Mouse (Mus musculus) midbrain, embryonic 11.5 days (tissue): ENCODE results near the gene Sstr4. TPM values are rescaled to one million over a fixed set of nuclear protein-coding genes. Genes with fewer than 3 reads are reported as not detected.

Experiments used
- ATAC-seq: fragments of 200-750 bp; cut with Nextera tagmentation; 2 replicates; pipeline ENCODE4 v1.8.0; 2017; ENCODE audit warnings: moderate TSS enrichment, moderate library complexity; ENCODE audit not compliant: low FRiP score
- DNase-seq: peaks from one replicate; pipeline ENCODE4 v3.0.0; 2015; ENCODE audit warnings: low spot score; ENCODE audit errors: missing footprints
- H3K27ac ChIP-seq: fragments of 300-500 bp; sonication (generic); 2 replicates; pipeline ENCODE4 v1.5.1; 2014; ENCODE audit warnings: low read depth, low read length
- H3K27me3 ChIP-seq: fragments of 300-500 bp; sonication (generic); 2 replicates; pipeline ENCODE4 v1.6.1; 2014; ENCODE audit warnings: mild to moderate bottlenecking, low read length, moderate library complexity, mixed read lengths; ENCODE audit not compliant: control insufficient read depth, insufficient read depth
- H3K36me3 ChIP-seq: fragments of 300-500 bp; sonication (generic); 2 replicates; pipeline ENCODE4 v1.6.1; 2014; ENCODE audit warnings: mild to moderate bottlenecking, low read length, moderate library complexity, mixed read lengths; ENCODE audit not compliant: control insufficient read depth, insufficient read depth
- H3K4me1 ChIP-seq: fragments of 300-500 bp; sonication (generic); 2 replicates; pipeline ENCODE4 v1.6.1; 2014; ENCODE audit warnings: low read length; ENCODE audit not compliant: control insufficient read depth, insufficient read depth
- H3K4me2 ChIP-seq: fragments of 300-500 bp; sonication (generic); 2 replicates; pipeline ENCODE4 v1.6.1; 2014; ENCODE audit warnings: mild to moderate bottlenecking, moderate library complexity
- H3K4me3 ChIP-seq: fragments of 300-500 bp; sonication (generic); 2 replicates; pipeline ENCODE4 v1.5.1; 2014; ENCODE audit warnings: low read depth, low read length
- H3K9ac ChIP-seq: fragments of 300-500 bp; sonication (generic); 2 replicates; pipeline ENCODE4 v1.6.1; 2014; ENCODE audit warnings: low read length
- H3K9me3 ChIP-seq: fragments of 300-500 bp; sonication (generic); 2 replicates; pipeline ENCODE4 v1.6.1; 2016; ENCODE audit warnings: low read length; ENCODE audit not compliant: control insufficient read depth
- WGBS: fragments of 180-500 bp; shearing (Covaris S2); extraction: QIAGEN DNeasy Blood & Tissue Kit; methylation state at CpG from one replicate; pipeline ENCODE4 v1.1.7; 2014; 5-methylcytosine and 5-hydroxymethylcytosine counted together
- polyA plus RNA-seq: library from polyadenylated mRNA; unstranded; fragments of >200 nt; fragmentation: Nextera tagmentation; extraction: Ambion mirVana; gene quantifications from 2 replicates; pipeline ENCODE4 v1.2.1, GENCODE M21; 2014

Sstr4 gene
- polyA plus RNA-seq, 1 experiment from 2014 or later = 1.4 TPM

GRCm38 (mm10) chr2:148436285-148436684, 41.1 kb downstream of the Sstr4 start:
- Histone ChIP-seq H3K9me3 (no peaks in the 10 kb centered on the region), H3K36me3 (no peaks in the 10 kb centered on the region), H3K4me1 (no peaks in the 10 kb centered on the region), H3K27ac (no peak overlapping the region), H3K4me3 (no peak overlapping the region), H3K4me2 (no peak overlapping the region), H3K9ac (no peak overlapping the region), H3K27me3 (no peaks in the 10 kb centered on the region)
- DNase-seq (no peak), ATAC-seq (no peak)
- 40% methylated on average over 3 of the region's 3 CpGs for WGBS

GRCm38 (mm10) chr2:148439691-148440276, 44.6 kb downstream of the Sstr4 start:
- 79% methylated on average over 3 of the region's 3 CpGs for WGBS
- H3K36me3 ChIP-seq = no peaks in the 10 kb centered on the region
- ATAC-seq = no peak

DNA sequence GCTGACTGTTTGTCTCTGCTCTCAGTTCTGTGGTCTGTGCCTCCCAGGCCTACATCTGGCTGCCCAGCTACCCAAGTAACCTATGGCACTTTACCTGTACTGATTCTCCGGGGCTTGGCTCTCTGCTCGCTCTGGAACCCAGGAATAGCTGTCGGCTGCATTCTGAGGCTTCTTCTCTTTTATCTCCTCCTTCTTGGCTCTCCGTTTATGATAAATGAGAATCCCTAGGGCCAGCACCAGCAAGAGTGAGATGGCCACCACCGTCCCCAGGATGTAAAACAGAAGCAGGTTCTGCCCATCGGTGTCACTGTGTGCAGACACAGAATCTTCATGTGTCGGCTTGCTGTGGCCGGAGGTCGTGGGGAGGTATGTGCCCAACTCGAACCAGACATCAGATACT, 46.3 kb downstream of the Sstr4 start:
- Histone ChIP-seq H3K4me1 (no peaks in the 10 kb centered on the region), H3K27me3 (no peaks in the 10 kb centered on the region), H3K4me3 (no peak overlapping the region), H3K4me2 (no peak overlapping the region), H3K27ac (no peak overlapping the region), H3K9ac (no peak overlapping the region), H3K9me3 (no peaks in the 10 kb centered on the region), H3K36me3 (no peaks in the 10 kb centered on the region)
- ATAC-seq = no peak
- DNase-seq = no peak
- 93% methylated on average over 10 of the region's 10 CpGs for WGBS

More at GRCm38 (mm10) chr2:148439691-148440276, 44.6 kb downstream of the Sstr4 start:
- DNase-seq = no peak
- H3K27me3 ChIP-seq = no peaks in the 10 kb centered on the region
- H3K4me2 ChIP-seq = no peak overlapping the region
- no peaks in the 10 kb centered on the region for H3K9me3 ChIP-seq
- no peak overlapping the region for H3K4me3 ChIP-seq
- no peak overlapping the region for H3K27ac ChIP-seq
- no peak overlapping the region for H3K9ac ChIP-seq
- no peaks in the 10 kb centered on the region for H3K4me1 ChIP-seq

- H3K36me3 ChIP-seq = no peaks in the 10 kb centered on the region
- H3K4me1 ChIP-seq = no peaks in the 10 kb centered on the region
- no peak overlapping the region for H3K4me3 ChIP-seq
- no peaks in the 10 kb centered on the region for H3K9me3 ChIP-seq
- no peak overlapping the region for H3K27ac ChIP-seq
- ATAC-seq (no peak), DNase-seq (no peak)
- H3K9ac ChIP-seq = no peak overlapping the region
- H3K4me2 ChIP-seq = no peak overlapping the region
- H3K27me3 ChIP-seq = no peaks in the 10 kb centered on the region
- WGBS = 89% methylated on average over 4 of the region's 4 CpGs
Measured at GRCm38 (mm10) chr2:148442172-148442571, 47.0 kb downstream of the Sstr4 start.

- no peaks in the 10 kb centered on the region for H3K27me3 ChIP-seq
- DNase-seq (no peak), ATAC-seq (no peak)
- no peaks in the 10 kb centered on the region for H3K36me3 ChIP-seq
- 93% methylated on average over 4 of the region's 4 CpGs for WGBS
- H3K4me3 ChIP-seq = no peak overlapping the region
- no peak overlapping the region for H3K9ac ChIP-seq
- no peaks in the 10 kb centered on the region for H3K9me3 ChIP-seq
- H3K27ac ChIP-seq = no peak overlapping the region
- H3K4me1 ChIP-seq = no peaks in the 10 kb centered on the region
- no peak overlapping the region for H3K4me2 ChIP-seq
Measured at GRCm38 (mm10) chr2:148442710-148443109, 47.6 kb downstream of the Sstr4 start.

GRCm38 (mm10) chr2:148443249-148443958, 48.3 kb downstream of the Sstr4 start, which contains the start of gene Cd93:
TSS of gene Cd93 (minus strand) at chr2:148443563.
- no peak within 1 kb of the TSS for H3K4me2 ChIP-seq
- H3K36me3 ChIP-seq = no peaks in the 10 kb centered on the region
- no peaks in the 10 kb centered on the region for H3K9me3 ChIP-seq
- no peaks in the 10 kb centered on the region for H3K27me3 ChIP-seq
- ATAC-seq (peak; percentile 42; the same call in 1 of the 2 replicates), DNase-seq (no peak)
- WGBS = 60% methylated on average over 13 of the region's 13 CpGs
- no peaks in the 10 kb centered on the region for H3K4me1 ChIP-seq
- H3K4me3 ChIP-seq = no peak within 1 kb of the TSS
- no peak within 1 kb of the TSS for H3K27ac ChIP-seq
- no peak within 1 kb of the TSS for H3K9ac ChIP-seq

DNA sequence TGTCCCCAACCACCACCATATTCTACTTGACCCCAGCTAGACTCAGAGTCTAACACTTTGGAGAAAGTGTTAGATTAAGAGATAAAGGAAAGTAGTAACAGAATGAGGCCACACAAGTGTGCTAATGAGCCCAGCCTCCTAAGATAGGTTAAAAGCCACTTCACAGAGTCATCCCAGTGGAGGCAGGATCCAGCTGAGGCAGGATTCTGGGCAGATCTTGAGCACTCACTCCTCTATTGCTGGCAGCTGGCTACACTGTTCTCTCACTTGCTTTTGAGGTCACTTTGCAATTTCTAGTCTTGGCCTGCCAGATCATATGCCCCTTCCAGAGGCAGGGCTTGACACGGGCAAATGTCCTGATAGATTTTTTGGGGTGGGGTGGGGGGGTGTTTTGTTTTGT, 49.3 kb downstream of the Sstr4 start:
- no peak overlapping the region for H3K27ac ChIP-seq
- no peak overlapping the region for H3K4me2 ChIP-seq
- H3K36me3 ChIP-seq = no peaks in the 10 kb centered on the region
- ATAC-seq = no peak
- no peaks in the 10 kb centered on the region for H3K9me3 ChIP-seq
- no peaks in the 10 kb centered on the region for H3K27me3 ChIP-seq
- no peaks in the 10 kb centered on the region for H3K4me1 ChIP-seq
- H3K9ac ChIP-seq = no peak overlapping the region
- WGBS = 76% methylated on average over 1 of the region's 1 CpGs
- no peak for DNase-seq
- H3K4me3 ChIP-seq = no peak overlapping the region

DNA sequence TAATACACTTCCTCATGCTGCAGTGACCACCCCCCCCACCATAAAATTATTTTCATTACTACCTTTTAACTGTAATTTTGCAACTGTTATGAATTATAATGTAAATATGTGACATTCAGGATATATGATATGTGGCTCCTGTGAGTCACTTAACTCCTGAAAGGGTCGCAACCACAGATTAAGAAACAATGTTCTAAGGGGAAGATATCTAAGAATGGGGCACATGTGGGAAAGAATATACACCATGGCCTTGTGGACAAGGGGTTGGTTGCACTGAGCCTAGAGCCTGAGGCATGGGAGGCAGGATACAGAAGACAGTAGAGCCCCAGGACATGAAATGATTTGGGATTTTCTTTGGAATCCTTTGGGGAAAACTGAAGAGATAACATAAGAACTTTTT, 50.5 kb downstream of the Sstr4 start:
- DNase-seq = no peak
- Histone ChIP-seq H3K9me3 (no peaks in the 10 kb centered on the region), H3K27me3 (no peaks in the 10 kb centered on the region), H3K27ac (no peak overlapping the region), H3K36me3 (no peaks in the 10 kb centered on the region), H3K4me3 (no peak overlapping the region), H3K4me1 (no peaks in the 10 kb centered on the region), H3K4me2 (no peak overlapping the region), H3K9ac (no peak overlapping the region)
- WGBS = 95% methylated on average over 1 of the region's 1 CpGs
- ATAC-seq = no peak
